Mouse (Mus musculus): ENCODE results near the gene Ubxn4. TPM values are rescaled to one million over a fixed set of nuclear protein-coding genes. Genes with fewer than 3 reads are reported as not detected.
"Not testable (repeated sequence)": the region's sequence is repeated elsewhere in the genome, so short reads cannot be mapped to it uniquely, and the experiment has no call there.

Ubxn4 gene
- polyA plus RNA-seq (2015; fragmentation: Nextera tagmentation; extraction: Ambion mirVana): 56.0 and 61.1 TPM in 2 replicates

- Histone ChIP-seq H3K9ac (peak within 1 kb of the TSS; percentile 89), H3K9me3 (no peaks in the 10 kb centered on the region), H3K27me3 (no peaks in the 10 kb centered on the region), H3K27ac (peak within 1 kb of the TSS; percentile 89), H3K4me2 (peak within 1 kb of the TSS; percentile 73), H3K4me3 (peak within 1 kb of the TSS; percentile 91), H3K4me1 (peaks cover 12% of the 10 kb centered on the region), H3K36me3 (no peaks in the 10 kb centered on the region)
- ATAC-seq (ENCODE audit: borderline replicate concordance, extremely low read depth, low FRiP score, low TSS enrichment): peak; percentile 16; the same call in 1 of the 2 replicates
- 7% methylated on average over 10 of the region's 10 CpGs for WGBS
Measured at GRCm38 (mm10) chr1:128243627-128243995, at the start of gene Ubxn4. Gene Ubxn4, plus strand, starts transcription at chr1:128243964.

DNA sequence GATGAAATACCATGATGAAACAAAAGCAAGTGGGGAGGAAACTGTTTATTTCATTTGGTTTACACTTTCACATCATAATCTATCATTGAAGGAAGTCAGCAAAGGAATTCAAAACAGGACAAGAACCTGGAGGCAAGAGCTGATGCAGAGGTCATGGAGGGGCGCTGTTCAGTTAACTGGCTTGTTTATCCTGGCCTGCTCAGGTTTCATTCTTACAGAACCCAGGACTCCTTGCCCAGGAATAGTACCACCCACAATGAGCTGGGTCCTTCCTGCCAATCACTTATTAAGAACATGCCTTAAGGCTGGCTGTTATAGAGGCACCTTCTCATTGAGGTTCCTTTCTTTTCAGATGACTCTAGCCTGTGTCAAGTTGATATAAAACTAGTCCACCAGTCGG, 49.8 kb upstream of the Ubxn4 start:
- no peaks in the 10 kb centered on the region for H3K9me3 ChIP-seq
- H3K27ac ChIP-seq: no peak overlapping the region
- H3K27me3 ChIP-seq: no peaks in the 10 kb centered on the region
- H3K36me3 ChIP-seq: peaks cover 38% of the 10 kb centered on the region
- no peak overlapping the region for H3K4me2 ChIP-seq
- H3K9ac ChIP-seq: no peak overlapping the region
- H3K4me1 ChIP-seq: no peaks in the 10 kb centered on the region
- no peak for ATAC-seq (ENCODE audit: borderline replicate concordance, extremely low read depth, low FRiP score, low TSS enrichment)
- no peak overlapping the region for H3K4me3 ChIP-seq
- 36% methylated on average over 2 of the region's 2 CpGs for WGBS

DNA sequence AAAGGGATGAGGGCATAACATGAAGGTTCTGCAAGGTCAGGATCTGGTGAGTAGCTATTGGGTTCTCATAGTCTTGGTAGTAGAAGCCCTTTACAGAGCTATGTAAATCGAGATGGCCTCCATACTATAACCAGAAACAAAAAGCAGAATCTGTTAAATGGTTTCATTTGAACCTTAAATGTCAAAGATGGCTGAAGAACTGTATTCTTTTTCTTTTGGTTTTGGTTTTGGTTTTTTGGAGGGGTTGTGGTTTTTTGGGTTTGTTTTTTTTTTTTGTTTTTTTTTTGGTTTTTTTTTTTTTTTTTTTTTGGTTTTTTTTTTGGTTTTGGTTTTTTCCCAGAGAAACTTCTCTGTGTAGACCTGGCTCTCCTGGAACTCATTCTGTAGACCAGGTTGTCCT, 46.4 kb upstream of the Ubxn4 start:
- Histone ChIP-seq H3K9ac (no peak overlapping the region), H3K27ac (no peak overlapping the region), H3K36me3 (peaks cover 40% of the 10 kb centered on the region), H3K4me1 (no peaks in the 10 kb centered on the region), H3K27me3 (no peaks in the 10 kb centered on the region), H3K4me3 (no peak overlapping the region), H3K4me2 (no peak overlapping the region), H3K9me3 (no peaks in the 10 kb centered on the region)
- 95% methylated on average over 1 of the region's 1 CpGs for WGBS
- ATAC-seq (ENCODE audit: borderline replicate concordance, extremely low read depth, low FRiP score, low TSS enrichment): no peak

- no peak overlapping the region for H3K27ac ChIP-seq
- no peak overlapping the region for H3K9ac ChIP-seq
- H3K27me3 ChIP-seq: no peaks in the 10 kb centered on the region
- 62% methylated on average over 5 of the region's 5 CpGs for WGBS
- H3K4me1 ChIP-seq: no peaks in the 10 kb centered on the region
- H3K36me3 ChIP-seq: peaks cover 27% of the 10 kb centered on the region
- no peaks in the 10 kb centered on the region for H3K9me3 ChIP-seq
- H3K4me2 ChIP-seq: no peak overlapping the region
- no peak for ATAC-seq (ENCODE audit: borderline replicate concordance, extremely low read depth, low FRiP score, low TSS enrichment)
- H3K4me3 ChIP-seq: no peak overlapping the region
Measured at GRCm38 (mm10) chr1:128213261-128213660, 30.5 kb upstream of the Ubxn4 start.

- WGBS: 89% methylated on average over 2 of the region's 2 CpGs
- Histone ChIP-seq H3K9ac (no peak overlapping the region), H3K36me3 (peaks cover 26% of the 10 kb centered on the region), H3K4me1 (no peaks in the 10 kb centered on the region), H3K9me3 (no peaks in the 10 kb centered on the region), H3K27ac (no peak overlapping the region), H3K27me3 (no peaks in the 10 kb centered on the region), H3K4me2 (no peak overlapping the region), H3K4me3 (no peak overlapping the region)
- ATAC-seq (ENCODE audit: borderline replicate concordance, extremely low read depth, low FRiP score, low TSS enrichment): no peak
Measured at GRCm38 (mm10) chr1:128221886-128222285, 21.9 kb upstream of the Ubxn4 start.

DNA sequence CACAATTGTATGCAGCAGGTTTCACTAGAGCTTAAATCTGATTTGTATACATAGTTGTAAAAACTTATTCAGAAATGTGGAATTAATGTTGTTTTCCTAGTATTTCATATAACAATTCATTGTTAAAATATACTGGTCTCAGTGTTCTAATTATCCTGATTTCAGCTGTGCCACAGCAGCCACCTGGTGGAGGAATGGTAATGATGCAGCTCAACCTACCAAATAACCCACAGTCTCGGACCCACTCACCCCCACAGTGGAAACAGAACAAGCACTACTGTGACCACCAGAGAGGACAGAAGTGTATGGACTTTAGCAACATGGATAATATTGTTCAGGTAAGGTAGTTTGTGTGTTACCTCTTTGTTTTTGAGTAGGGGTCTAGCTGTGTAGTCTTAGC, 20.5 kb upstream of the Ubxn4 start:
- WGBS: 92% methylated on average over 1 of the region's 1 CpGs
- Histone ChIP-seq H3K4me2 (no peak overlapping the region), H3K27me3 (no peaks in the 10 kb centered on the region), H3K4me3 (no peak overlapping the region), H3K9ac (no peak overlapping the region), H3K4me1 (no peaks in the 10 kb centered on the region), H3K9me3 (no peaks in the 10 kb centered on the region), H3K36me3 (peaks cover 26% of the 10 kb centered on the region), H3K27ac (no peak overlapping the region)
- ATAC-seq (ENCODE audit: borderline replicate concordance, extremely low read depth, low FRiP score, low TSS enrichment): no peak

DNA sequence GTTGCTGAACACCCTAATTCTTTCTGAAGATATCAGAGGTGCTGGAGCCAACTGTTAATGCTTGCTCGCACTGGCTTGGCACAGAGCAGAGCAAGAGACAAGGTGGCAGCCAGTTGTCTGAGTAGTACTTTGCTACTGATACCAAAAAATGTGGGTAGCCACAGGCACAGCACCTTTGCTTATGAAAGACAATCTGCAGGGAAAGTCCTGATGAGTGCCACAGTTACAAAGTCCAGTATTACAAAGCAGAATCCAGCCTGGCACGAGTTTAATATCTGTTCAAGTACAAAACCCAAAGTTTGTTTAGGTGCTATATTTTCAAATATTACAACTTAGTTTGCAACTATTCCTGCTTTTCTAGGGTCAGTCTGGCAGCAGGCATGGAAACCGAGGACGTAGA, 8.6 kb upstream of the Ubxn4 start:
- no peak overlapping the region for H3K9ac ChIP-seq
- H3K4me2 ChIP-seq: no peak overlapping the region
- no peak for ATAC-seq (ENCODE audit: borderline replicate concordance, extremely low read depth, low FRiP score, low TSS enrichment)
- H3K27ac ChIP-seq: no peak overlapping the region
- H3K27me3 ChIP-seq: no peaks in the 10 kb centered on the region
- 96% methylated on average over 4 of the region's 4 CpGs for WGBS
- peaks cover 44% of the 10 kb centered on the region for H3K36me3 ChIP-seq
- H3K9me3 ChIP-seq: no peaks in the 10 kb centered on the region
- no peaks in the 10 kb centered on the region for H3K4me1 ChIP-seq
- no peak overlapping the region for H3K4me3 ChIP-seq

GRCm38 (mm10) chr1:128243996-128244726, 397 bp downstream of the Ubxn4 start:
- H3K4me1 ChIP-seq: peaks cover 12% of the 10 kb centered on the region
- H3K27ac ChIP-seq: peak overlapping the region; percentile 89
- H3K4me2 ChIP-seq: peak overlapping the region; percentile 73
- WGBS: under 1% methylated on average over 71 of the region's 71 CpGs
- no peaks in the 10 kb centered on the region for H3K27me3 ChIP-seq
- peak overlapping the region; percentile 89 for H3K9ac ChIP-seq
- H3K36me3 ChIP-seq: no peaks in the 10 kb centered on the region
- no peaks in the 10 kb centered on the region for H3K9me3 ChIP-seq
- peak overlapping the region; percentile 91 for H3K4me3 ChIP-seq
- ATAC-seq (ENCODE audit: borderline replicate concordance, extremely low read depth, low FRiP score, low TSS enrichment): peak; percentile 95

DNA sequence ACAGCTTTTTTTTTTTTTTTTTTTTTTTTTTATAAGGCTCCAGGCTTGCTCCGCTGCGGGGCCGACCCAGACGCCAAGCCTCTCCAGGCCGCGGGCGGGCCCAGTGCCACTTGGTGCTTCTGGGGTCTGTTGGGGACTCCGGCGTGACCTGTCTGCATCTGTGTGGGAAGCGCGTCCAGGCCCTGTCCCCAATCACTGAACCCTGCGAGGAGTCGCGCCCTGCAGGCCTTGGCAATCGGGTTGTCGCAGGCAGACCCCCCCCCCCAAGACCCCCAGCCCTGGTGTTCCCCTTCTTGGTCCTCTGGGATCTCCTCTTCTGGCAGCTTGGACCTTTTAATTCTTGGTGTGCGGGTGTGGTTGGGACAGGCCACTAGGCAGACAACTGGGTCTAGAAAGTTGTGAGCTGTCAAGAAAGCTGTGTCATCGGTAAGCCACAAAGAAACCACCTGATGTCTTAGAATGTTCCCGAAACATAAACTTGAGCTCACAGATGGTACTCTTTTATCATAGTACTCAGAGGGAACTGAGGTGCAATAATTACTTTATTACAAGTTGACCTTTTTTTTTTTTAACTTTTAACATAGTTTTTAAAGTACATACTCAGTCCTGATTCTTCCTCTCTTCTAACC, 1.1 kb downstream of the Ubxn4 start:
- no peaks in the 10 kb centered on the region for H3K36me3 ChIP-seq
- H3K27me3 ChIP-seq: no peaks in the 10 kb centered on the region
- H3K27ac ChIP-seq: peak overlapping the region; percentile 89
- peak overlapping the region; percentile 89 for H3K9ac ChIP-seq
- H3K4me3 ChIP-seq: peak overlapping the region; percentile 91
- no peaks in the 10 kb centered on the region for H3K9me3 ChIP-seq
- H3K4me1 ChIP-seq: peaks cover 12% of the 10 kb centered on the region
- peak; percentile 64 for ATAC-seq (ENCODE audit: borderline replicate concordance, extremely low read depth, low FRiP score, low TSS enrichment)
- H3K4me2 ChIP-seq: peak overlapping the region; percentile 73
- WGBS: 1% methylated on average over 17 of the region's 19 CpGs

DNA sequence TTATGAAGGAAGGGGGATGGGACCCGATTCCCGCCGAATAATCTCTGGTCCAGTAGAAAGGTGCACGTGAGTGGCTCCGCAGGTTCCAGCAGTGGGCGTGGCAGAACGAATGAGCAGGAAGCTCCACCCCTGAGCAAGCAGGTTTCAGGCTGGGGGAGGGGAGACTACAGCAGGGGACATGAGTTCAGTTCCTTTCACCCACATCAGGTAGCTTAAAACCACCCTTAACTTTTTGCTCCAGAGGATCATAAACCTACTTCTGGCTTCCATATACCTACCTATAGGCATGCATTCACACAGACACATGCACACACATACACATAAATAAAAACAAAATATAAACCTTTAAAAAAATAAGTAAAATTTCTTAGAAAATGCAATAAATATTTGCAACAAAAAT, 23.3 kb downstream of the Ubxn4 start:
- not testable (repeated sequence) for H3K9me3 ChIP-seq; H3K4me2 ChIP-seq; H3K4me1 ChIP-seq; H3K27me3 ChIP-seq; ATAC-seq (ENCODE audit: borderline replicate concordance, extremely low read depth, low FRiP score, low TSS enrichment); H3K4me3 ChIP-seq; H3K27ac ChIP-seq; H3K9ac ChIP-seq
- 80% methylated on average over 7 of the region's 7 CpGs for WGBS
- H3K36me3 ChIP-seq: peaks cover 70% of the 10 kb centered on the region

DNA sequence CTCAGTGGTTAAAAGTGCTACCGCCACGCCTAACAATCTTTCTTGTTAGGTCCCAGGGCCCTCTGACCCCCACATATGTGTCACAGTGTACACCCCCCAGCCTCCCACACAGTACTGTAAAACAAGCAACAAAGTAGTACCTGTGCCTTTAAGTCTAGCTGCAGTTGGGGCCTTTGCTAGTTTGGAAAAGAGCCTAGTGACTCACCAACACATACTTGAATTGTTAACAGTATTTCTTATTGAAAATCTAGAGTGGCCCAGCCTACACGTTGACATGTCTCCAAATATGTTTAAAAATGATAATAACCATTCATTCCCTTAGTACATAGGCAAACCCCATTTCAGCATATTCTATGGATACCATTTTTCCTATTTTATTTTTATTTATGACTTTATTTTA, 27.0 kb downstream of the Ubxn4 start:
- H3K27me3 ChIP-seq: no peaks in the 10 kb centered on the region
- peaks cover 76% of the 10 kb centered on the region for H3K36me3 ChIP-seq
- no peak overlapping the region for H3K27ac ChIP-seq
- no peak for ATAC-seq (ENCODE audit: borderline replicate concordance, extremely low read depth, low FRiP score, low TSS enrichment)
- no peak overlapping the region for H3K9ac ChIP-seq
- H3K4me3 ChIP-seq: no peak overlapping the region
- no peaks in the 10 kb centered on the region for H3K9me3 ChIP-seq
- no peak overlapping the region for H3K4me2 ChIP-seq
- H3K4me1 ChIP-seq: no peaks in the 10 kb centered on the region
- WGBS: 88% methylated on average over 3 of the region's 3 CpGs

GRCm38 (mm10) chr1:128275908-128276307, 32.1 kb downstream of the Ubxn4 start:
- no peaks in the 10 kb centered on the region for H3K9me3 ChIP-seq
- H3K27me3 ChIP-seq: no peaks in the 10 kb centered on the region
- no peak for ATAC-seq (ENCODE audit: borderline replicate concordance, extremely low read depth, low FRiP score, low TSS enrichment)
- H3K9ac ChIP-seq: no peak overlapping the region
- H3K4me2 ChIP-seq: no peak overlapping the region
- peaks cover 75% of the 10 kb centered on the region for H3K36me3 ChIP-seq
- no peak overlapping the region for H3K27ac ChIP-seq
- no peaks in the 10 kb centered on the region for H3K4me1 ChIP-seq
- no peak overlapping the region for H3K4me3 ChIP-seq
- 81% methylated on average over 1 of the region's 1 CpGs for WGBS

Data from lung, embryonic 15.5 days (tissue).